Mouse (Mus musculus) limb, embryonic 15.5 days (tissue): ENCODE measurements around the gene Sptlc3. TPM values are rescaled to one million over a fixed set of nuclear protein-coding genes. Genes with fewer than 3 reads are reported as not detected.

ENCODE experiments used
- ATAC-seq: fragments of 200-750 bp; cut with Nextera tagmentation; 2 replicates; pipeline ENCODE4 v1.8.0; 2017; ENCODE audit warnings: low read depth, moderate TSS enrichment; ENCODE audit not compliant: insufficient number of reproducible peaks, low FRiP score, low TSS enrichment
- H3K27ac ChIP-seq: fragments of 300-500 bp; sonication (generic); 2 replicates; pipeline ENCODE4 v1.5.1; 2015; ENCODE audit warnings: moderate library complexity, mild to moderate bottlenecking, inconsistent platforms
- H3K27me3 ChIP-seq: fragments of 300-500 bp; sonication (generic); 2 replicates; pipeline ENCODE4 v1.6.1; 2015; ENCODE audit warnings: inconsistent platforms
- H3K36me3 ChIP-seq: fragments of 300-500 bp; sonication (generic); 2 replicates; pipeline ENCODE4 v1.6.1; 2015; ENCODE audit warnings: inconsistent platforms
- H3K4me1 ChIP-seq: fragments of 300-500 bp; sonication (generic); 2 replicates; pipeline ENCODE4 v1.6.1; 2015; ENCODE audit warnings: inconsistent platforms
- H3K4me2 ChIP-seq: fragments of 300-500 bp; sonication (generic); 2 replicates; pipeline ENCODE4 v1.6.1; 2015; ENCODE audit warnings: mild to moderate bottlenecking, inconsistent platforms
- H3K4me3 ChIP-seq: fragments of 300-500 bp; sonication (generic); 2 replicates; pipeline ENCODE4 v1.5.1; 2015; ENCODE audit warnings: mild to moderate bottlenecking, inconsistent platforms
- H3K9ac ChIP-seq: fragments of 300-500 bp; sonication (generic); 2 replicates; pipeline ENCODE4 v1.6.1; 2015; ENCODE audit warnings: inconsistent platforms
- H3K9me3 ChIP-seq: fragments of 300-500 bp; sonication (generic); 2 replicates; pipeline ENCODE4 v1.6.1; 2016; ENCODE audit warnings: inconsistent platforms
- WGBS: fragments of 180-500 bp; shearing (Covaris S2); methylation state at CpG from one replicate; pipeline ENCODE4 v1.1.7; 2015; 5-methylcytosine and 5-hydroxymethylcytosine counted together
- polyA plus RNA-seq: library from polyadenylated mRNA; unstranded; fragments of >200 nt; fragmentation: Nextera tagmentation; extraction: Ambion mirVana; gene quantifications from 2 replicates; pipeline ENCODE4 v1.2.1, GENCODE M21; 2015

The Sptlc3 gene
- polyA plus RNA-seq, result 29.6 and 29.7 TPM in 2 replicates

DNA sequence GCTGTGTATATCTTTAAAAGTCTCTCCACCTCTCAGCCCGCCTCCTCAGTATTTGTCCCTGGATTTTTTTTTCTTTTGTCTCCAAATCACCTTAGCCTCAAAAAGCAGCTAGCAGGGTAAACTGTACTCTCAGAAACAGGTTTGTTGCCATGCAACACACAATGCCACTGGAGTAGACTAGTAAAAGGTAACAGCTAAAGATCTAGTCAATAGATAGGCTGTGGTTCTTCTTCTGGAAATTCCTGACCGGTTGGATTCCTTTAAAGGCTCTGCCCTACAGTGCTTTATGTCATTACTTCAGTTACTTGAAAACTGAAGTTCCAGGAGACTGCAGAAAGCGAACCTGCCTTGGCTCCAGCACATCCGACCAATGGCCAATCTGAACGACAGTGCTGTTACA is at the start of gene Sptlc3:
Gene Sptlc3 (plus strand): TSS at position 78 of the 400 bp plus-strand sequence.
- ATAC-seq, result no peak
- no peak within 1 kb of the TSS for H3K27ac ChIP-seq
- no peaks in the 10 kb centered on the region for H3K9me3 ChIP-seq
- no peaks in the 10 kb centered on the region for H3K4me1 ChIP-seq
- H3K9ac ChIP-seq, result no peak within 1 kb of the TSS
- H3K4me2 ChIP-seq, result no peak within 1 kb of the TSS
- peak within 1 kb of the TSS; percentile 23 for H3K4me3 ChIP-seq
- H3K36me3 ChIP-seq, result no peaks in the 10 kb centered on the region
- 52% methylated on average over 5 of the region's 5 CpGs for WGBS
- no peaks in the 10 kb centered on the region for H3K27me3 ChIP-seq

DNA sequence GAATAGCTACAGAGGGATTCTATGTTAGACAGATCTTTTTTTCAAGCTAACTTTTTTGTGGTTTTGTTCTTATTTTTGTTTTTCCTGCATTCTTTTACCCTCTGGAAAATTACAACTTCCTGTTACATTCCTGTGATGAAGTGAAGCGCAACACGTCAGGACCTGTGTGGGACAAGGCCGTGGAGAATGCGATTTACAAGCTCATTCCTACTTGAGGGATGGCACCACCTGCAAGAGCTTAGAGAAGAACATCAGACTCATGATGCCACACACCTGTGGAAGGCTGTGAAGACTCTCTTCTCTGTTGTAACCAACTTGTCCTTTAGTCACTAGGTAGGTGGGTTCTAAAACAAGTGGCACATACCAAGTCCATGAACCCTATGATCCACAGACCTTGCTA is 26.0 kb upstream of the Sptlc3 start:
- no peak overlapping the region; the same call in 1 of the 2 replicates for H3K27ac ChIP-seq
- H3K9me3 ChIP-seq, result no peaks in the 10 kb centered on the region
- no peaks in the 10 kb centered on the region for H3K27me3 ChIP-seq
- no peaks in the 10 kb centered on the region for H3K4me1 ChIP-seq
- H3K36me3 ChIP-seq, result no peaks in the 10 kb centered on the region
- no peak overlapping the region for H3K4me2 ChIP-seq
- H3K4me3 ChIP-seq, result no peak overlapping the region
- H3K9ac ChIP-seq, result no peak overlapping the region
- no peak; the same call in 1 of the 2 replicates for ATAC-seq
- WGBS, result 56% methylated on average over 4 of the region's 4 CpGs

DNA sequence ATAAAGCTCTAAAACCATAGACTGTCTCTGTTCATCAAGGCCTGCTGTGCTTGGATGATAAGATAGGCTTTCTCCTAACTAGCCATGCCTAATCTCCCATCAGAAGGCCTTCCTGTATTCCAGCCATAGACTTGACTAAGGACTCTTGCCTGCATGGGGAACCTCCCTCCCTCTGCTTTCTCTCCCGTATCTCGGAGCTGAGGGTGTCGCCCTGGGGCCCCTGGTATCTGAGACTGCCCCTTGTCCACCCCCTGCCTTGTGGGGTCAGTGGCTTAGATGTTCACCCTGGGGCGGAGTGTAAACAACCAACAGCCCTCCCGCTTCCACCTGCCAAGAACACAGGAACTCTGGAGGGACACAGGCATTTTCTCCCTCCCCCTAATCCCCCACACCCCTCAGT is 5.0 kb upstream of the Sptlc3 start:
- Histone ChIP-seq H3K4me3 (no peak overlapping the region), H3K9ac (no peak overlapping the region), H3K4me1 (no peaks in the 10 kb centered on the region), H3K27ac (no peak overlapping the region), H3K9me3 (no peaks in the 10 kb centered on the region), H3K27me3 (no peaks in the 10 kb centered on the region), H3K36me3 (no peaks in the 10 kb centered on the region), H3K4me2 (no peak overlapping the region)
- no peak for ATAC-seq
- WGBS, result 65% methylated on average over 5 of the region's 5 CpGs

DNA sequence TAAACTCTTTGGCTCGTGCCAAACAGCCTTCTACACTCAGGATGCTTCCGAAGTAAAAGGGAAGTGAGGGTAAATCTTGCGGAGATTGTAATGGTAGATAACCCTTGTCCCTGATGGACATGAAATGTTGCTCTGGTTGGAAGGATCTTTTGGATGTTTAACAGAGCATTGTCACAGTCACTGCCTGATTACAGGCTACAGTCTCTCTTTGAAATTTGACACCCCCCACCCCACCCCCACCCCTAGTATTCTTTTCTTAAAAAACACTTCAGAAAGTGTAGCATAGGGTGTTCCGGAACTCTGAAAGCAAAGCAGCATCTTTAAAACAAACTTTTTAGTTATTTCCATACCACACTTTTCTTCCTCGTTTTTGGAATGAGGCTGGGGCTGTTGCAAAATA is 916 bp downstream of the Sptlc3 start:
- Histone ChIP-seq H3K9me3 (no peaks in the 10 kb centered on the region), H3K4me2 (no peak overlapping the region), H3K4me3 (peak overlapping the region; percentile 23; the same call in 1 of the 2 replicates), H3K27ac (no peak overlapping the region), H3K9ac (no peak overlapping the region), H3K4me1 (no peaks in the 10 kb centered on the region), H3K36me3 (no peaks in the 10 kb centered on the region), H3K27me3 (no peaks in the 10 kb centered on the region)
- ATAC-seq, result no peak
- 18% methylated on average over 5 of the region's 5 CpGs for WGBS

DNA sequence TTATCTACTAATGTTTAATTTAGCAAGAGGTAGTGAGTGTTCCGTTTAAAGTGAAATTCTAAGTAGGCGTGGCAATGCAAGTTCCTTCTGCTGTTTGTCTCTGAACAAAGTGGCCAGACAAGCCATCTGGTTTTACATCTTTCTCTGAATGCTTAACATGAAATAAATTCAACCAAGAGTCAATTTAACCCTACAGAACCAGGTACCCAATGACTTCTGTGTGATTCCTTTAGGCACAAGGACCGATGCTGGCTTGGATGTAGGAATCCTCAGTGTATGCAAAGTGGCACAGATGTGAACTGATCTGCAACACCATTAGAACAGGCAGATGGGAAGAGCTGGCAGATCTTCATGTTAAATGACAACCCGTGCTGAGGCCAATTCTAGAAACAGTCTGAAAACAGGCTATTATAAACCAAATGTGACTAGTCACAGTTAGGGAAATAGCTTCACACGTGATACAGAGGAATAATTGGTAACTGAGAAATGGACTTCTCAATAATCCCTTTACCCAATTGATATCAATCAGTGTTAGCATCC is 68.3 kb downstream of the Sptlc3 start:
- no peaks in the 10 kb centered on the region for H3K9me3 ChIP-seq
- H3K4me3 ChIP-seq, result no peak overlapping the region
- H3K27ac ChIP-seq, result no peak overlapping the region
- H3K4me1 ChIP-seq, result no peaks in the 10 kb centered on the region
- H3K27me3 ChIP-seq, result no peaks in the 10 kb centered on the region
- no peak overlapping the region for H3K4me2 ChIP-seq
- 74% methylated on average over 5 of the region's 5 CpGs for WGBS
- ATAC-seq, result no peak
- H3K36me3 ChIP-seq, result no peaks in the 10 kb centered on the region
- H3K9ac ChIP-seq, result no peak overlapping the region

DNA sequence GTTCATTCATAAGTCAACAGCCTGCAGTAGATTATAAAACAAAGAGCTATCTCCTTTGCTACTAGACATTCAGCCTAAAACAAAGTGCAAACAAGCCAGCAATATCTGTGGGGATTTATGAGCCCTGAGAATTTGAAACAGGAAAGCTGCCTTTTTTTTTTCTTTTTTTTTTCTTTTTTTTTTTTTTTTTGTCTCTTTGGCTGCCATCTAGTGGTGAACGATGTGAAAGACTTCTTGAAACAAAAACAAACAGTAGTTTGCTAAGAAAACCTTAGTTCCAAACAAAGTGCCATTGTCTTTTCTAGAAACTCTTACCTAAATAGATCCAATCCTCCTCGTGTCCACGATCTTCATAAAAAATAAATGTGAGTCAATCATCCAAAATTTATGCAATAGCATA is 85.6 kb downstream of the Sptlc3 start:
- Histone ChIP-seq H3K4me2 (no peak overlapping the region), H3K36me3 (no peaks in the 10 kb centered on the region), H3K4me3 (no peak overlapping the region), H3K9me3 (no peaks in the 10 kb centered on the region), H3K9ac (no peak overlapping the region), H3K4me1 (0 out of 2 replicates have a peak, but pooled peaks cover 5% of the 10 kb centered on the region), H3K27me3 (no peaks in the 10 kb centered on the region), H3K27ac (no peak overlapping the region)
- WGBS, result 10% methylated on average over 3 of the region's 3 CpGs
- ATAC-seq, result no peak

DNA sequence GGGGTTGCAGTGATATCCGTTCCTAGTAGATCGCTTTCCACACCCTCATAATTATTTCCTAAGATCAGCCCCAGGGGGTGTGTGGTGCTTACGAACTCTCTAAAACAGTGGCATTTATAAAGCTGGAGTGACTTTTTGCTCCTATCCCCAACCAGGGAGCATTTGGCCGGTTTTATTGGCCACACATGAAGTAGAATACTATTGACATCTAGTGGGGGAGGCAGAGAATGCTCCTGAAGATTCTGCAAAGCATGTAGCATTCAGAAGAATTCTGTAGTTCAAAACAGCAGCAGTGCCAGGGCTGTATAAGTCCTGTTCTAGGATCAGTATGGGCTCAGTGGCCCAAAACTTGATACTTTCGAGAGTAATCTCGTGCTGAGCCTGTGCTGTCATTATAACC is 89.1 kb downstream of the Sptlc3 start:
- no peak for ATAC-seq
- Histone ChIP-seq H3K27me3 (no peaks in the 10 kb centered on the region), H3K4me1 (0 out of 2 replicates have a peak, but pooled peaks cover 5% of the 10 kb centered on the region), H3K4me2 (no peak overlapping the region), H3K9ac (no peak overlapping the region), H3K4me3 (no peak overlapping the region), H3K36me3 (no peaks in the 10 kb centered on the region), H3K9me3 (no peaks in the 10 kb centered on the region), H3K27ac (no peak overlapping the region)
- 21% methylated on average over 6 of the region's 6 CpGs for WGBS

DNA sequence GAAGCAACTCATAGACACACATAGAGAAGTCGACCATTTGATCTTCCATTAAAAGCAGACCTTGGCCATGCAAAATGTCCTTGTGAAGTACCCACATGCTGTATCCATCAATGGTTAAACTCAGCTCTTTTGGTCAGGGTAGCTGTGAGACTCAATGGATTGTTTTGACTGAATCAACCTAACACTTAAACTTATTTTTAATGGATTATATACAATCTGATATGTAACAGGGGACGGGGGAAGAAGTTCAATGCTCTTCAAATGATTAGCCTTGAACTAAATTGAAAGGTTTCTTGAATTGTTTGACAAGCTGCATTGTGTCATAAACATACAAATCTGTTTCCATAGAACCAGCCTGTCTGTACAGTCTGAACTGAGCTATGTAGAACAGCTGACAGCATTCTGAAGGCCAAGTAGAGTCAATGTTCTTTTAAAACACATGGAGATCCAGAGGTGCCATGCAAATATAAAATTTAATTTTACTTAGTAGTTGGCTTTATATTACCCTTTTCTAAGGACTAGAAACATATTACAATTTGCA is 94.0 kb downstream of the Sptlc3 start:
- H3K36me3 ChIP-seq, result no peaks in the 10 kb centered on the region
- H3K27ac ChIP-seq, result no peak overlapping the region
- no peaks in the 10 kb centered on the region for H3K9me3 ChIP-seq
- WGBS, result 59% methylated on average over 2 of the region's 2 CpGs
- H3K4me1 ChIP-seq, result 0 out of 2 replicates have a peak, but pooled peaks cover 3% of the 10 kb centered on the region
- no peaks in the 10 kb centered on the region for H3K27me3 ChIP-seq
- no peak overlapping the region for H3K4me3 ChIP-seq
- no peak overlapping the region for H3K4me2 ChIP-seq
- no peak for ATAC-seq
- no peak overlapping the region for H3K9ac ChIP-seq

DNA sequence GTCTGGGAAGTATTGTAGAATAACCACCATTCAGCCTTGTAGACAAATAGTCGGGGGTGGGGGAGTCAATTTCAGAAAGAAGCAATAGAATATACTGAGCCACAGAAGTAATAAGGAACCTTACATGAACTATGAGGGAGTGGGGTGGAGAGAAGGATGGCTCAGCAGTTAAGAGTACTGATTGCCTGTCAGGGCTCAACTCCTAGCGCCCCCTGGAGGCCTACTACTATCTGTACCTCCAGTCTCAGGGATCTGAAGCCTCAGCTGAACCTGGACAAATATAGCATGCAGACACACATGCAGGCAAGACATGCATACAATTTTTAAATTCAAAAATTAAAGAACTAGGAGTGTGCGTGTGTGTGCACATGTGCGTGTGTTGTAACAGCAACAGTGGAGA is 96.2 kb downstream of the Sptlc3 start:
- ATAC-seq, result no peak
- WGBS, result 53% methylated on average over 4 of the region's 4 CpGs
- Histone ChIP-seq H3K27me3 (no peaks in the 10 kb centered on the region), H3K9me3 (no peaks in the 10 kb centered on the region), H3K9ac (no peak overlapping the region), H3K27ac (no peak overlapping the region), H3K36me3 (no peaks in the 10 kb centered on the region), H3K4me2 (no peak overlapping the region), H3K4me3 (no peak overlapping the region), H3K4me1 (no peaks in the 10 kb centered on the region)

DNA sequence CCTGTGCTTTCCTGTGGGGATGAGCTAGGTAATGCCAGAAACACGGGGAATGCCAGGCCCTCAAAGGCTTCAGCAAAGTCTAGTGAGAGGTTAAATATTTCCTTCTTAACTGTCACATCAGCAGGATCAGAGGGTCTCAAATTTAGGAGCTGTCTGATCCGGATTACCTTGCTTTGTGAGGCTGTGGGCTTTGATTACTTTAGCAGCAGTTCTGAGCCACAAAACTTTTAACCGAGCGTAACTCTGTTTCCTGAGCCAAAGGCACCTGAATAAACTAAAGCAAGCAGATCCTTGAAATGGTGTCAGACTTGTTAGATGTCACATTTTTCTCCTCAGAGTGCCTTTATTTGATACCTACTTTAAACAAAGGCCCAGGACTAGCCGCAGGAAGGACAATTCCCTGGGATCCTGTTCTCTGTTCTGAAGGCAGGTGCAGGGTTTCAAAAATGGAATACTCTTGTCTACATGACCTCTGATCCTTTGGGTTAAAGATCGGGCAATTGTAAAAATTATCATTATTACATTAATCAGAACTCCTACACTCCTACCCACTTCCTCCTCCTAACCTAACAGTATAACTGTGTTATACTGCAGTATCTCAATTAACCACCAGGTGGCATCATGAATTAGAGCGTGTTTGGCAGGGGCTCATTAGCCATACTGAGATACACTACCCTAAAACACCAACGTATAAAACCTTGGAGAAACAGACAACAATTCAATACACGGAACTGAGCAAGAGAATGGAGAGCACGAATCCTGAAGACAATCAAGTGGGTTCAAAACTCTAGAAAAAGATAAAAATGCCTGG is 97.4 kb downstream of the Sptlc3 start:
- Histone ChIP-seq H3K9ac (no peak overlapping the region), H3K9me3 (no peaks in the 10 kb centered on the region), H3K4me3 (no peak overlapping the region), H3K27me3 (no peaks in the 10 kb centered on the region), H3K27ac (no peak overlapping the region), H3K36me3 (no peaks in the 10 kb centered on the region), H3K4me1 (no peaks in the 10 kb centered on the region), H3K4me2 (no peak overlapping the region)
- 0 out of 2 replicates have a peak, but pooled peaks have one; percentile 48 for ATAC-seq
- 28% methylated on average over 10 of the region's 10 CpGs for WGBS

DNA sequence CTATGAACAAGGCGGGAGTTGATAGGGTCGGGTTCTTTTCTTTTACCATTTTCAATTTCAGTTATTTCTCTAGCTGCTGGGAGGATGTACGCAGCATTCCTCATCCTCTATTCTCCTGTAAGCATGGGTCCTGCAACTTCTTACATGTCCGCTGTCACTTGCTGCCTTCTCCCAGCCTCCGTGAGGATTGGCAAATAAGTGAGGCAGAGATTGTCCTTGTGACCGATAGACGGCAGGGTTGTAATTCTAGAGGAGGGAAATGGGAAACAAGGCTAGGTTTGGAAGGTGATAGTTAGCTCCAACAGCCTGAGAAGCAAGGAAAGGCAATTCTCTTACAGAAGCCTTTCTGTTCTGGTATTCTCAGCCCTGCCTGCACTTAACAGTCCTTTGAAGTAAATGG is 98.4 kb downstream of the Sptlc3 start:
- no peaks in the 10 kb centered on the region for H3K36me3 ChIP-seq
- 66% methylated on average over 7 of the region's 7 CpGs for WGBS
- H3K4me3 ChIP-seq, result no peak overlapping the region
- H3K27ac ChIP-seq, result no peak overlapping the region
- ATAC-seq, result no peak
- no peaks in the 10 kb centered on the region for H3K9me3 ChIP-seq
- H3K4me1 ChIP-seq, result no peaks in the 10 kb centered on the region
- H3K4me2 ChIP-seq, result no peak overlapping the region
- H3K9ac ChIP-seq, result no peak overlapping the region
- no peaks in the 10 kb centered on the region for H3K27me3 ChIP-seq

DNA sequence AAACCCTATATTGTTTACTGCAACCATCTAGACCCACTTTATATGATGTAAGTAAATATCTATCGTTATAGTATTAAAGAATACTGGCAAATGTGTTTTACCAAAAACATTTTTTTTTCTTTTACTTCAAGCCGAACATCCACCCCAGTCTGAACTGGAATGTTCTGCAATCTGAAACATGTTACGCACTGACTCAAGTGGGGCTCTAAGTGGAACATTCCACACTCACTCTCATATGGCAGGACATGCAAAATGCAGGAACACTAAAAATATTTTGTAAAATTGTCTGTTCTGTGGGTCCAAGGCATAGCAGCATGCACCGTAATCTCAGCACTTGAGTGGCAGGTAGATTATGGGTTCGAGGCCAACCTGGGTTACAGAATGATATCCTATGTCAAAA is 103.5 kb downstream of the Sptlc3 start:
- no peak for ATAC-seq
- H3K27me3 ChIP-seq, result no peaks in the 10 kb centered on the region

More for the DNA sequence above, 103.5 kb downstream of the Sptlc3 start:
- Histone ChIP-seq H3K4me3 (no peak overlapping the region), H3K36me3 (no peaks in the 10 kb centered on the region), H3K9me3 (no peaks in the 10 kb centered on the region), H3K4me1 (no peaks in the 10 kb centered on the region), H3K9ac (no peak overlapping the region), H3K4me2 (no peak overlapping the region), H3K27ac (no peak overlapping the region)
- 85% methylated on average over 5 of the region's 5 CpGs for WGBS
